Mouse (Mus musculus) stomach, postnatal 0 days (tissue): ENCODE measurements around the gene Wfdc1. TPM values are rescaled to one million over a fixed set of nuclear protein-coding genes. Genes with fewer than 3 reads are reported as not detected.

Experiments
- ATAC-seq: fragments of 200-750 bp; cut with Nextera tagmentation; 2 replicates; pipeline ENCODE4 v1.8.0; 2017; ENCODE audit not compliant: low FRiP score, low TSS enrichment
- DNase-seq: peaks from one replicate; pipeline ENCODE4 v3.0.0-alpha.2; 2016; ENCODE audit warnings: low spot score
- H3K27ac ChIP-seq: fragments of 300-500 bp; sonication (generic); replicated peaks from 2 replicates; pipeline ENCODE4 v1.5.1; 2014; ENCODE audit warnings: mild to moderate bottlenecking, control low read depth
- H3K27me3 ChIP-seq: fragments of 300-500 bp; sonication (generic); 2 replicates; pipeline ENCODE4 v1.6.1; 2014; ENCODE audit warnings: low read length; ENCODE audit not compliant: control insufficient read depth, insufficient read depth
- H3K36me3 ChIP-seq: fragments of 300-500 bp; sonication (generic); 2 replicates; pipeline ENCODE4 v1.6.1; 2014; ENCODE audit warnings: low read length, mixed read lengths; ENCODE audit not compliant: control insufficient read depth, insufficient read depth
- H3K4me1 ChIP-seq: fragments of 300-500 bp; sonication (generic); replicated peaks from 2 replicates; pipeline ENCODE4 v1.6.1; 2014; ENCODE audit warnings: antibody characterized with exemption; ENCODE audit not compliant: control insufficient read depth, insufficient read depth
- H3K4me2 ChIP-seq: fragments of 300-500 bp; sonication (generic); replicated peaks from 2 replicates; pipeline ENCODE4 v1.6.1; 2014; ENCODE audit warnings: low read depth, mild to moderate bottlenecking, control low read depth, moderate library complexity
- H3K4me3 ChIP-seq: fragments of 300-500 bp; sonication (generic); 2 replicates; pipeline ENCODE4 v1.5.1; 2014; ENCODE audit warnings: low read depth, low read length, control low read depth
- H3K9ac ChIP-seq: fragments of 300-500 bp; sonication (generic); 2 replicates; pipeline ENCODE4 v1.6.1; 2014; ENCODE audit warnings: mild to moderate bottlenecking, low read length, control low read depth, mixed read lengths
- H3K9me3 ChIP-seq: fragments of 300-500 bp; sonication (generic); 2 replicates; pipeline ENCODE4 v1.6.1; 2016; ENCODE audit warnings: low read length; ENCODE audit not compliant: control insufficient read depth
- CTCF ChIP-seq: IDR thresholded peaks from 2 replicates; pipeline ENCODE4 v1.5.1; 2016; ENCODE audit warnings: antibody characterized with exemption, low read depth, mild to moderate bottlenecking, moderate library complexity
- EP300 ChIP-seq: optimal IDR thresholded peaks from 2 replicates; pipeline ENCODE3; 2016; ENCODE audit warnings: antibody characterized with exemption
- WGBS: fragments of 180-500 bp; shearing (Covaris S2); extraction: QIAGEN DNeasy Blood & Tissue Kit; methylation state at CpG from one replicate; pipeline ENCODE4 v1.1.7; 2014; 5-methylcytosine and 5-hydroxymethylcytosine counted together
- polyA plus RNA-seq: library from polyadenylated mRNA; unstranded; fragments of >200 nt; fragmentation: Nextera tagmentation; extraction: Ambion mirVana; gene quantifications from 2 replicates; pipeline ENCODE4 v1.2.1, GENCODE M21; 2015

Wfdc1 gene
- polyA plus RNA-seq, 1 experiment from 2014 or later = 58.0 TPM

- Histone ChIP-seq H3K9ac (no peak overlapping the region), H3K4me3 (no peak overlapping the region), H3K36me3 (no peaks in the 10 kb centered on the region), H3K4me1 (no peaks in the 10 kb centered on the region; the same call in 1 of the 2 replicates), H3K9me3 (no peaks in the 10 kb centered on the region), H3K27ac (no peak overlapping the region), H3K4me2 (no peak overlapping the region), H3K27me3 (no peaks in the 10 kb centered on the region)
- TF ChIP-seq EP300 = no peak
- TF ChIP-seq CTCF = no peak
- DNase-seq = no peak
- ATAC-seq = no peak
- 54% methylated on average over 2 of the region's 2 CpGs for WGBS
Observed at GRCm38 (mm10) chr8:119635958-119636357, 30.2 kb upstream of the Wfdc1 start.

- Histone ChIP-seq H3K4me2 (no peak overlapping the region), H3K36me3 (no peaks in the 10 kb centered on the region), H3K4me3 (no peak overlapping the region), H3K9me3 (no peaks in the 10 kb centered on the region), H3K27me3 (no peaks in the 10 kb centered on the region), H3K27ac (no peak overlapping the region), H3K4me1 (no peaks in the 10 kb centered on the region; the same call in 1 of the 2 replicates), H3K9ac (no peak overlapping the region)
- TF ChIP-seq CTCF (no peak), EP300 (no peak)
- DNase-seq = no peak
- 65% methylated on average over 7 of the region's 7 CpGs for WGBS
- ATAC-seq = no peak
Observed at GRCm38 (mm10) chr8:119636766-119637165, 29.4 kb upstream of the Wfdc1 start.

- Histone ChIP-seq H3K27ac (no peak overlapping the region), H3K4me2 (no peak overlapping the region), H3K36me3 (no peaks in the 10 kb centered on the region), H3K4me1 (no peaks in the 10 kb centered on the region; the same call in 1 of the 2 replicates), H3K4me3 (no peak overlapping the region), H3K9ac (no peak overlapping the region), H3K27me3 (no peaks in the 10 kb centered on the region), H3K9me3 (no peaks in the 10 kb centered on the region)
- 92% methylated on average over 4 of the region's 4 CpGs for WGBS
- no peak for ATAC-seq
- TF ChIP-seq CTCF (no peak), EP300 (no peak)
- no peak for DNase-seq
Observed at GRCm38 (mm10) chr8:119637381-119637780, 28.8 kb upstream of the Wfdc1 start.

GRCm38 (mm10) chr8:119638261-119638660 lies 27.9 kb upstream of the Wfdc1 start:
- TF ChIP-seq CTCF = 0 out of 2 replicates have a peak, but pooled peaks have one; percentile 6
- no peak for TF ChIP-seq EP300
- H3K4me2 ChIP-seq = no peak overlapping the region
- WGBS = 56% methylated on average over 6 of the region's 6 CpGs
- H3K36me3 ChIP-seq = no peaks in the 10 kb centered on the region
- DNase-seq (no peak), ATAC-seq (no peak)
- no peaks in the 10 kb centered on the region for H3K27me3 ChIP-seq
- H3K27ac ChIP-seq = no peak overlapping the region
- H3K4me1 ChIP-seq = no peaks in the 10 kb centered on the region; the same call in 1 of the 2 replicates
- H3K4me3 ChIP-seq = no peak overlapping the region
- no peaks in the 10 kb centered on the region for H3K9me3 ChIP-seq
- no peak overlapping the region for H3K9ac ChIP-seq

- 53% methylated on average over 7 of the region's 7 CpGs for WGBS
- no peak overlapping the region for H3K27ac ChIP-seq
- no peak overlapping the region for H3K4me2 ChIP-seq
- no peaks in the 10 kb centered on the region; the same call in 1 of the 2 replicates for H3K4me1 ChIP-seq
- H3K9ac ChIP-seq = no peak overlapping the region
- H3K4me3 ChIP-seq = no peak overlapping the region
- TF ChIP-seq CTCF = no peak
- TF ChIP-seq EP300 = no peak
- DNase-seq (no peak), ATAC-seq (no peak)
- no peaks in the 10 kb centered on the region for H3K9me3 ChIP-seq
- no peaks in the 10 kb centered on the region for H3K36me3 ChIP-seq
- H3K27me3 ChIP-seq = no peaks in the 10 kb centered on the region
Observed at GRCm38 (mm10) chr8:119639798-119640197, 26.4 kb upstream of the Wfdc1 start.

- H3K27me3 ChIP-seq = no peaks in the 10 kb centered on the region
- no peak overlapping the region for H3K9ac ChIP-seq
- no peak overlapping the region for H3K4me2 ChIP-seq
- ATAC-seq = no peak
- H3K27ac ChIP-seq = no peak overlapping the region
- H3K4me1 ChIP-seq = no peaks in the 10 kb centered on the region
- no peaks in the 10 kb centered on the region for H3K36me3 ChIP-seq
- WGBS = 72% methylated on average over 5 of the region's 5 CpGs
- TF ChIP-seq EP300 (no peak), CTCF (no peak)
- H3K4me3 ChIP-seq = no peak overlapping the region
- DNase-seq = no peak
- H3K9me3 ChIP-seq = no peaks in the 10 kb centered on the region
Observed at GRCm38 (mm10) chr8:119641058-119641457, 25.1 kb upstream of the Wfdc1 start.
